Mouse (Mus musculus): ENCODE results near the gene Tor1a. TPM values are rescaled to one million over a fixed set of nuclear protein-coding genes. Genes with fewer than 3 reads are reported as not detected.

Tor1a gene
- polyA plus RNA-seq (2012; fragmentation: generic; extraction: Trizol), result 59.2 TPM
- long read RNA-seq, experiment 1, transcript Tor1a-201 (5 exons, 1,401 nt), result major isoform, 64 of 77 reads
- long read RNA-seq, experiment 1, transcript Tor1a-203 (4 exons, 1,605 nt), result minor isoform, 7 of 77 reads
- long read RNA-seq, experiment 1, partial matches to known transcripts, result 0 of 77 reads
- long read RNA-seq, experiment 1, other reads (novel, unspliced or antisense), result 4 of 77 reads
- long read RNA-seq, experiment 2, transcript Tor1a-203 (4 exons, 1,605 nt), result minor isoform, 12 of 115 reads
- long read RNA-seq, experiment 2, transcript Tor1a-201 (5 exons, 1,401 nt), result major isoform, 95 of 115 reads
- long read RNA-seq, experiment 2, partial matches to known transcripts, result 0 of 115 reads
- long read RNA-seq, experiment 2, other reads (novel, unspliced or antisense), result 8 of 115 reads

DNA sequence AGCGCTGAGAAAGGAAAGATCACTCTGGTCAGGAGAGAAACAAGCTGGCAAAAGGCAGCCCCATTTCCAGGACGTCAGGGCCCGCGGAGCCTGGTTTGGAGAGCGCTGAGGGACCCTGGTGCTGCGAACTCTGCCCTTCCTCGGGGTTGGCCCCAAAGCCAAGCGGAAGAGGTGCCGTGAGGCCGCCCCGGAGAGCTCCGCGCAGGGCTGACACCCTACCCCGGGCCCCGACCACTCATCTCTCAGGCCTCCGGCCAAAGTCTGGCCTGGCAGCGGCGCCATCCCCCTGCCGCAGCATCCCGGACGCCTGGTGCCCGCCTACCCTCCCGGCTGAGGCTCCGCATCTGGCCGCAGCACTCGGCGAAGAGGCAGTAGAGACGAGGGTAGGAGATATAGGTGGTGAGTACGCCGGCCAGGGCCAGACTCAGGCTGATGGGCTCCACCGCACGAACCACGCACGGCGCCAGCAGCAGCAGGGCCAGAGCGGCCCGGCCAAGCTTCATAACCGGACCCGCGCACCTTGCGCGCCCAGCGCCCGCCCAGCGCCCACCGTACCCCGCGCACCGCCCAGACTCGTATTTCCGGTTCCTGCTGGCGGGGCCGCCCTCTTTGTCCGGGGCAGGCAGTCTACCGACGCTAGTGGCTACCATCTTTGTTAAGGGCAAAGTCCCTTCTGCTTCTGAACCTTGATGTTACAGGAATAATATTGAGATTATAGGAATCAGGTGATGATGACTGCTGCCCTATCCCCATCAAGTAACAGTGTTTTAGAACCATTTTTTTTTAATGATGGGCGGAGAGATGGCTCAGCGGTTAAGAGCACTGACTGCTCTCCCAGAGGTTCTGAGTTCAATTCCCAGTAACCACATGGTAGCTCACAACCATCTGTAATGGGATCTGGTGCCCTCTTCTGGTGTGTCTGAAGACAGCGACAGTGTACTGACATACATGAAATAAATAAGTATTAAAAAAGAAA is at the start of gene Tor1a:
TSS of gene Tor1a (minus strand) at position 582 of the 976 bp plus-strand sequence.
- peaks cover 53% of the 10 kb centered on the region for H3K36me3 ChIP-seq (ENCODE audit: control insufficient read depth, insufficient read depth)
- H3ac ChIP-seq (ENCODE audit: control insufficient read depth, insufficient read length, low read depth), result peak within 1 kb of the TSS; percentile 87
- peaks cover 27% of the 10 kb centered on the region for H3K79me3 ChIP-seq (ENCODE audit: low read depth)
- no peaks in the 10 kb centered on the region for H3K27me3 ChIP-seq (ENCODE audit: control insufficient read depth, insufficient read depth, insufficient read length)
- peaks cover 37% of the 10 kb centered on the region for H3K79me2 ChIP-seq (ENCODE audit: control insufficient read depth, insufficient read depth)
- no peak for TF ChIP-seq MYOD1 (IDR thresholded peaks at IDR 0.05; ENCODE audit: control insufficient read depth, insufficient read length, low read depth)
- peak; percentile 32 for TF ChIP-seq MAX (IDR thresholded peaks at IDR 0.05)
- H3K4me3 ChIP-seq (ENCODE audit: insufficient read depth, poor library complexity, severe bottlenecking), result peak within 1 kb of the TSS; percentile 85

DNA sequence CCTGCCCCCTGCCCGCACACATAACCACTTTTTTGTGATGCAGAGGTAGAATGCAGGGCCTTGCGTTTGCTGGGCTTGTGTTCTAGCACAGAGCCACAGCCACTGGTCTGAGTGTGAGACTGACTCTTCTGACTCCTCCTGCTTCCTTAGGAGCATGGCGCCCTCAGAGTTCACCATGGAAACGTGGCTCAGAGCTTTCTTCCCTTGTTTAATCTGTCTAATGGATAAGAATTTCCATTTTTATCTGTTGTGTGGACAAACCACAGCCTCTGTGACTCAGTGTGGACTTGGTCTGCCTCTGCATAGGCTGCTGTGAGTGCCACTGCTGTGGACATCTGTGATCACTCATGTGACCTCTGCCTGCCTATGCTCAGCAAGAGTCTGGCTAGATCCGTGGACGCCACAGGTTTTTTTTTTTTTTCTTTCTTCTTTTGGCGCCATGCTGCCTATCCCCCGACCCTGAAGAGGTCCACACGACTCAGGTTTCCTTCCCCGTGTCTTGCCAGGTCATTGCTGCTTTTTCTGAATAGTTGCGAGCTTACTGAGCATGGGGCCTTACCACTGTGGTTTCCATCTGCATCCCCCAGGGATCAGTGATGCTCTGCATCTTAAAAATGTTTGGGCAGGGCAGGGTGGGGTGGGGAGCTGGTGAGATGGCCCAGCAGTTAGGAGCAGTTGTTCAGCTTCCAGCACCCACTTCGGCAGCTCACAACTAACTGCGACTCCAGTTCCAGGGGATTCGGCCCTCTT is 45.8 kb upstream of the Tor1a start:
- TF ChIP-seq CTCF (IDR thresholded peaks at IDR 0.05; ENCODE audit: control insufficient read depth, insufficient read depth, insufficient read length) (no peak), MAX (IDR thresholded peaks at IDR 0.05) (no peak), USF1 (IDR thresholded peaks at IDR 0.05; ENCODE audit: low read depth) (peak; percentile 84), FOSL1 (IDR thresholded peaks at IDR 0.05; ENCODE audit: insufficient read depth, low read length, poor library complexity, severe bottlenecking) (no peak), CEBPB (IDR thresholded peaks at IDR 0.05; ENCODE audit: low read depth) (no peak), MYOG (IDR thresholded peaks at IDR 0.05; ENCODE audit: control insufficient read depth, extremely low read depth, insufficient read length) (no peak), MYOD1 (IDR thresholded peaks at IDR 0.05; ENCODE audit: control insufficient read depth, insufficient read length, low read depth) (peak; percentile 25)
- peaks cover 38% of the 10 kb centered on the region for H3K36me3 ChIP-seq (ENCODE audit: control insufficient read depth, insufficient read depth)
- H3K27me3 ChIP-seq (ENCODE audit: control insufficient read depth, insufficient read depth, insufficient read length), result no peaks in the 10 kb centered on the region
- H3K4me3 ChIP-seq (ENCODE audit: insufficient read depth, poor library complexity, severe bottlenecking), result no peak overlapping the region
- H3K79me2 ChIP-seq (ENCODE audit: control insufficient read depth, insufficient read depth), result no peaks in the 10 kb centered on the region
- peak overlapping the region; percentile 47 for H3ac ChIP-seq (ENCODE audit: control insufficient read depth, insufficient read length, low read depth)
- no peaks in the 10 kb centered on the region for H3K79me3 ChIP-seq (ENCODE audit: low read depth)

DNA sequence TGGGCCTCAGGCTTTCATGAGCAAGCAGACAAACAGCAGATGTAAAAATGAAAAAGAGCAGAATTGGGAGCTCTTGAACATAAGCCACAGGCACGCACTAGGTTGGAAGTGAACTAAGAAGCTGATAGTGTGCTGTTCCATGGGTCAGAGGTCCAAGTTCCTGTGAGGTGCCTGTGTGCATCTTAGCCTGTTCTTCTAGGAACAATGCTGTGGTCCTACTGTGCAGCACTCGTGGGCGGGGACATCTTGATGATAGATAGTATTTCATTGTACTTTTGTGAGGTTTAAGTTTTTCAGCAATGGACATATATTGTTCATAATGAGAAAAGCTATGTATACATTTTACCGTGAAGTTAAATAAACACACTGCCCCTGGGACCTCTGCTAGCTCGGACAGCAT is 39.5 kb upstream of the Tor1a start:
- Histone ChIP-seq H3ac (ENCODE audit: control insufficient read depth, insufficient read length, low read depth) (no peak overlapping the region), H3K79me3 (ENCODE audit: low read depth) (no peaks in the 10 kb centered on the region), H3K36me3 (ENCODE audit: control insufficient read depth, insufficient read depth) (peaks cover 29% of the 10 kb centered on the region), H3K27me3 (ENCODE audit: control insufficient read depth, insufficient read depth, insufficient read length) (no peaks in the 10 kb centered on the region), H3K79me2 (ENCODE audit: control insufficient read depth, insufficient read depth) (no peaks in the 10 kb centered on the region), H3K4me3 (ENCODE audit: insufficient read depth, poor library complexity, severe bottlenecking) (no peak overlapping the region)
- TF ChIP-seq FOSL1 (IDR thresholded peaks at IDR 0.05; ENCODE audit: insufficient read depth, low read length, poor library complexity, severe bottlenecking), result no peak
- no peak for TF ChIP-seq MYOG (IDR thresholded peaks at IDR 0.05; ENCODE audit: control insufficient read depth, extremely low read depth, insufficient read length)
- TF ChIP-seq CTCF (IDR thresholded peaks at IDR 0.05; ENCODE audit: control insufficient read depth, insufficient read depth, insufficient read length), result no peak
- TF ChIP-seq CEBPB (IDR thresholded peaks at IDR 0.05; ENCODE audit: low read depth), result no peak
- no peak for TF ChIP-seq USF1 (IDR thresholded peaks at IDR 0.05; ENCODE audit: low read depth)
- no peak for TF ChIP-seq MAX (IDR thresholded peaks at IDR 0.05)
- TF ChIP-seq MYOD1 (IDR thresholded peaks at IDR 0.05; ENCODE audit: control insufficient read depth, insufficient read length, low read depth), result no peak

DNA sequence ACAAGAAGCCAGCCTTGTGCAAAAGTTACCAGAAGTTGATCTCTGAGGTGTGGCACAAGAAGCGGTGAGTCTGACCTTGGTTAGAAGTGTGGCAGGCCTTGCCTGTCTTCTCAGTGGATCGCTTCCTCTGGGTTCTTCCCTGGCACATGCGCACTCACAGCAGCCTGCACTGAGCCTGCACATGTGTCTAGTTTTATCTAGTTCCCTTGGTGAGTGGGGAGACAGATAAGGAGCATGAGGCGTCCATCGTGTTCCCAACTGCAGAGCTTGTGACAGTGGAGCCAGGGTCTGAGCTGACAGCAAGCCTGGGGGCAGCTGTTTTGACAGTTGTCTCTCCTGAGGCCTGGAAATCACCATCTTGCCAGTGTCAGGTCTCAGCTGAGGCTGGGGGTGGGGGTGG is 38.7 kb upstream of the Tor1a start:
- no peaks in the 10 kb centered on the region for H3K27me3 ChIP-seq (ENCODE audit: control insufficient read depth, insufficient read depth, insufficient read length)
- H3ac ChIP-seq (ENCODE audit: control insufficient read depth, insufficient read length, low read depth), result no peak overlapping the region
- H3K4me3 ChIP-seq (ENCODE audit: insufficient read depth, poor library complexity, severe bottlenecking), result no peak overlapping the region
- peaks cover 26% of the 10 kb centered on the region for H3K36me3 ChIP-seq (ENCODE audit: control insufficient read depth, insufficient read depth)
- H3K79me3 ChIP-seq (ENCODE audit: low read depth), result no peaks in the 10 kb centered on the region
- H3K79me2 ChIP-seq (ENCODE audit: control insufficient read depth, insufficient read depth), result no peaks in the 10 kb centered on the region
- TF ChIP-seq CEBPB (IDR thresholded peaks at IDR 0.05; ENCODE audit: low read depth) (no peak), MYOD1 (IDR thresholded peaks at IDR 0.05; ENCODE audit: control insufficient read depth, insufficient read length, low read depth) (no peak), MAX (IDR thresholded peaks at IDR 0.05) (no peak)

DNA sequence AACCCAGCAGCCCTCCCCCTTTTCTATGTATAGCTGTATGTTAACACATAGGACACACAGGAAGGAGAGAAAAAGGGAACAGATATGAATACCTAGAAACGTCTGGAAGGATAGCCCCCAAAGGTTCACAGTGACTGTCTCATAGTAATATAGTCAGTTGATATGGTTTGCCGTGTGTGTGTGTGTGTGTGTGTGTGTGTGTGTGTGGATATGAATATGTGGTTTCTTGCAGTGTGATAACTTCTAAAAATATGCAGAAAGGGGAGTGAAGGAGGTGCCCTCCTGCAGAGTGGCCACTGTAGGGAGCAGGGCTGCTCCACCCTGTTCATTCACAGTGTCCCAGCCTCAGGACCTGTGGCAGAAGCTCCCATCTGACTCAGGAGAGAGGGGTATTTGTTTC is 37.7 kb upstream of the Tor1a start:
- no peaks in the 10 kb centered on the region for H3K27me3 ChIP-seq (ENCODE audit: control insufficient read depth, insufficient read depth, insufficient read length)
- H3K79me3 ChIP-seq (ENCODE audit: low read depth), result no peaks in the 10 kb centered on the region
- H3K4me3 ChIP-seq (ENCODE audit: insufficient read depth, poor library complexity, severe bottlenecking), result no peak overlapping the region
- no peak for TF ChIP-seq MAX (IDR thresholded peaks at IDR 0.05)
- TF ChIP-seq MYOD1 (IDR thresholded peaks at IDR 0.05; ENCODE audit: control insufficient read depth, insufficient read length, low read depth), result no peak
- no peak for TF ChIP-seq USF1 (IDR thresholded peaks at IDR 0.05; ENCODE audit: low read depth)
- TF ChIP-seq CEBPB (IDR thresholded peaks at IDR 0.05; ENCODE audit: low read depth), result no peak
- TF ChIP-seq MYOG (IDR thresholded peaks at IDR 0.05; ENCODE audit: control insufficient read depth, extremely low read depth, insufficient read length), result no peak
- TF ChIP-seq CTCF (IDR thresholded peaks at IDR 0.05; ENCODE audit: control insufficient read depth, insufficient read depth, insufficient read length), result no peak
- no peak for TF ChIP-seq FOSL1 (IDR thresholded peaks at IDR 0.05; ENCODE audit: insufficient read depth, low read length, poor library complexity, severe bottlenecking)
- peaks cover 25% of the 10 kb centered on the region for H3K36me3 ChIP-seq (ENCODE audit: control insufficient read depth, insufficient read depth)
- peak overlapping the region; percentile 10 for H3ac ChIP-seq (ENCODE audit: control insufficient read depth, insufficient read length, low read depth)
- H3K79me2 ChIP-seq (ENCODE audit: control insufficient read depth, insufficient read depth), result no peaks in the 10 kb centered on the region
